Mouse (Mus musculus) testis, adult 2 months (tissue): ENCODE data around the gene Mapk9.

Experiments
- CTCF ChIP-seq: fragments of 200-500 bp; IDR thresholded peaks from 2 replicates; pipeline ENCODE4 v1.5.1; 2012; ENCODE audit warnings: low read depth, mild to moderate bottlenecking, inconsistent platforms, low read length, moderate library complexity; ENCODE audit not compliant: control insufficient read depth, insufficient read depth, insufficient replicate concordance
- POLR2A ChIP-seq: fragments of 200-500 bp; IDR thresholded peaks from 2 replicates; pipeline ENCODE4 v1.6.1; 2012; ENCODE audit warnings: low read depth, mild to moderate bottlenecking, inconsistent platforms, low read length, moderate library complexity; ENCODE audit not compliant: control insufficient read depth

- no peak for TF ChIP-seq POLR2A
- no peak for TF ChIP-seq CTCF
Measured at GRCm38 (mm10) chr11:49861139-49861538, 14.6 kb downstream of the Mapk9 start.
